Comparison of ENCODE assay signal across 8 mouse cellular contexts in genomic region chr5:67669436-67669896, GRCm38 (mm10).
DNase-seq lines count a peak whose midpoint lies in the region; ATAC-seq lines count a peak whose summit lies in the region.

No protein-coding gene starts in this region.

- DNase-seq in cerebellum, postnatal 4 days (ENCODE audit: low spot score in 2 of 2) = no peak
- peak; percentile 19 to 34 for DNase-seq in layer of hippocampus, postnatal 14 days (ENCODE audit: low spot score in 2 of 2)
- no peak for DNase-seq in layer of hippocampus, postnatal 10 days (ENCODE audit: low spot score in 2 of 2)
- peak; percentile 11 to 21 for DNase-seq in heart, postnatal 14 days
- DNase-seq in lung, postnatal 36 days = peak; percentile 33
- no peak for DNase-seq in testis, postnatal 10 days (ENCODE audit: low spot score)
- no peak for DNase-seq in layer of hippocampus, adult 8-10 months (ENCODE audit: low spot score in 2 of 2)

- intact Hi-C loops in heart, postnatal 14 days (cut with DNase I) = no loop called here

- peak; percentile 74; the same call in 1 of the 2 replicates for ATAC-seq in cerebellum, adult (ENCODE audit: insufficient number of reproducible peaks, low FRiP score, low TSS enrichment)

Comparison
In these comparisons a context has a peak if more than half of its experiments do, and no peak if none do; other contexts are left out.
1. DNase-seq: peak in layer of hippocampus, postnatal 14 days (2 of 2), heart, postnatal 14 days (2 of 2) and lung, postnatal 36 days (single experiment); none in cerebellum, postnatal 4 days (0 of 2), layer of hippocampus, postnatal 10 days (0 of 2), testis, postnatal 10 days (single experiment) and layer of hippocampus, adult 8-10 months (0 of 2).